Mouse (Mus musculus): ENCODE measurements around the gene Zfpm1.
A peak's percentile ranks its signal among the peaks of the same experiment; 100 is the strongest.

The Zfpm1 gene

GRCm38 (mm10) chr8:122276308-122276707 is 5.6 kb upstream of the Zfpm1 start:
- no peak for DNase-seq (ENCODE audit: low spot score)

GRCm38 (mm10) chr8:122277204-122277995 is 4.5 kb upstream of the Zfpm1 start:
- DNase-seq (ENCODE audit: low spot score), result no peak

- no peak for DNase-seq (ENCODE audit: low spot score)
These were observed 1.8 kb upstream of the Zfpm1 start for GRCm38 (mm10) chr8:122280156-122280555.

- DNase-seq (ENCODE audit: low spot score), result no peak
These were observed 1.2 kb upstream of the Zfpm1 start for GRCm38 (mm10) chr8:122280588-122281316.

GRCm38 (mm10) chr8:122281317-122282034 is 465 bp upstream of the Zfpm1 start:
- DNase-seq (ENCODE audit: low spot score), result peak; percentile 99

GRCm38 (mm10) chr8:122282501-122283355 is 787 bp downstream of the Zfpm1 start:
- DNase-seq (ENCODE audit: low spot score), result peak; percentile 56

DNA sequence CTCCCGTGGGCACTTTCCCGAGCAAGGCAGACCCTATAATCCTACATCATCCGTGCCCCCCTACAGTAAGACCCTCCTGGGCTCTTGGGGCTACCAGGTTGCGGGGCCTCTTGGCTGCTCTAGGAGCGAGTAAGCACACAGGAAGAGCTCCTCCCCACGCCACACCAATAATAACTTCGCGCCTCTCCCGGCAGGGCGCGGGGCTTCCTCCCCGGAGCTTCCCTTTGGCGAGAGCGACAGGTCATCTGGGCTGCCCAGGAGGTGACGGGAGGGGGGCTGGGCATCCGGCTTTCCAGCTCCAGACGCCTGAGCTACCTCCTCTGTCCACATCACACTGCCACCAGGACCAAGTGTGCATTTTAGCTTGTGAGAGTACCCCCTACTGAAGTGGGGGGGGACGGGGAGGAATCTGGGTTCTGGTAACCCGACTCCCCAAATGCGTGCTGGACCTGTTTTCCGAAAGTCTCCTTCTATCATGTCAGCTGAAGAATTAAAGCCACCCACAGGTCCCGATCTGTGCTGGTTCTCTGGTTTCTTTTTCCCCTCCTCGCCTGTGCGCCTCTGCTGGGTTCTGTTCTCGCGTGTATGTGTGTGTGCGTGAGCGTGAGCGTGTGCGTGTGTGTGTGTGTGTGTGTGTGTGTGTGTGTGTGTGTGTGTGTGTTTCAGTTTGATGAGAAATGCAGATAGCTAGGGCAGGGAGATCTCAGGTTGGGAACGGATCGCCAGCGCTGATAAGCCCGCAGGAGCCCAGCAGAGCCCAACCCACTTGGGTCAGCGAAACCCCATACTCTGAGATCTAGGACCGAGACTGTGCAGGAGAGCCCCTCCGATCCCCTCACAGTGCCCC is 1.6 kb downstream of the Zfpm1 start:
- no peak for DNase-seq (ENCODE audit: low spot score)

GRCm38 (mm10) chr8:122284203-122284658 is 2.3 kb downstream of the Zfpm1 start:
- DNase-seq (ENCODE audit: low spot score), result peak; percentile 40

GRCm38 (mm10) chr8:122284659-122285261 is 2.8 kb downstream of the Zfpm1 start:
- no peak for DNase-seq (ENCODE audit: low spot score)

- no peak for DNase-seq (ENCODE audit: low spot score)
These were observed 3.8 kb downstream of the Zfpm1 start for GRCm38 (mm10) chr8:122285727-122286126.

GRCm38 (mm10) chr8:122286899-122287298 is 5.0 kb downstream of the Zfpm1 start:
- no peak for DNase-seq (ENCODE audit: low spot score)

DNA sequence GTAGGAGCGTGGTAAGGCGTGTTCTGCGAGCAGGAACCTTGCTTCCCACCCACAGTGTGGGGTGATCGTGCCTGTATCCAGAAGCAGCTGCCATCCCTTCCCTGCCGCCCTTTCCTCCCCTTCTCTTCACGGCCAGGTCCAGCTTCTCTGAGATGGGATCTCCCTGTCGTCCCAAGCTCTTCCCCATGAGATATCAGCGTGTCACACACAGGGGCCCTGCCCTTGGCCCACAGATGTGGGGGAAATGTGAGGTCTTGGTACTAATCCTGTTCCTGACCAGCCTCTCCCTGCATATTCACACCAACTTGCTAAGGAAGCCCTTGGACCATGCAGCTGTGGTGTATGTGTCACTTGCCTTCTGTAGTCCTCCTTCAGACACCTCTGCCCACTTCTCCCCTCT is 5.8 kb downstream of the Zfpm1 start:
- no peak for DNase-seq (ENCODE audit: low spot score)

- DNase-seq (ENCODE audit: low spot score), result no peak
These were observed 6.4 kb downstream of the Zfpm1 start for GRCm38 (mm10) chr8:122288344-122288743.

DNA sequence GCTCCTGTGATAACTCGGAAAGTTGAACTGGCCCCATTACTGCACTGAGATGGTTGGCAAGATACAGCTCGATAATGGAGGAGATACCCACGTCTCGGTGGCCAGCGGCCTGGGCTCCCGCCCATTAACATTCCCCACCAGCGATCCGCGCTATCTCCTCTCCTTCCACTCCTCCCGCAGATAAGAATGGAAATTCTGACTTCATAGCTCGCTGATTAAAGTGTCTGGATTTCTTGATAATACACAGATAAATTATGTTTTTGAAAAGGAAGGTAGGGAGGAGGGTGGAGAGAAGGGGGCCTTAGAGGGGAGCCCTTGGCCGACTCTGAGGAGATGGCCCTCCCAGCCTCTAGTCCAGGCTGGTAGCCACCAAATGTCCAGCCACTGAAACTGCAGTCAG is 9.1 kb downstream of the Zfpm1 start:
- no peak for DNase-seq (ENCODE audit: low spot score)

GRCm38 (mm10) chr8:122291549-122291948 is 9.6 kb downstream of the Zfpm1 start:
- DNase-seq (ENCODE audit: low spot score), result no peak

- DNase-seq (ENCODE audit: low spot score), result no peak
These were observed 11.5 kb downstream of the Zfpm1 start for GRCm38 (mm10) chr8:122293484-122293883.

GRCm38 (mm10) chr8:122294273-122294683 is 12.3 kb downstream of the Zfpm1 start:
- DNase-seq (ENCODE audit: low spot score), result peak; percentile 64

DNA sequence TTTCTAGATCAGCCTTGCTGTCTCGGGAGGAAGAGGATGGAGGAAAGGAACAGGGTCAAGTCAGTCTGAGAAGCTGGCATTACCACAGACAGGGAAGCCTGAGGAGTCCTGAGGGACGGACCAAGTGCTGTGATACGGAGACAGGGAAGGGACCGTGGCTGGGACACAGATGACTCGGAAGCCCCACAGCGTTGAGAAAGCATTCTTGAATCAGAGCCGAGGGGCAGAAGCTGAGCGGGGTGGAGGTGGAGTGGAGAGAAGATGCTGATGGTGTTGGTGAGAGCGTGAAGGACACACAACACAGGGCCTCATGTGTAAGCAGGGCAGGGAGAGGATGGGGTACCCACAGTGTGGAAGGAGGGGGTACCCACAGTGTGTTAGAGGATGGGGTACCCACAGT is 13.4 kb downstream of the Zfpm1 start:
- no peak for DNase-seq (ENCODE audit: low spot score)

DNA sequence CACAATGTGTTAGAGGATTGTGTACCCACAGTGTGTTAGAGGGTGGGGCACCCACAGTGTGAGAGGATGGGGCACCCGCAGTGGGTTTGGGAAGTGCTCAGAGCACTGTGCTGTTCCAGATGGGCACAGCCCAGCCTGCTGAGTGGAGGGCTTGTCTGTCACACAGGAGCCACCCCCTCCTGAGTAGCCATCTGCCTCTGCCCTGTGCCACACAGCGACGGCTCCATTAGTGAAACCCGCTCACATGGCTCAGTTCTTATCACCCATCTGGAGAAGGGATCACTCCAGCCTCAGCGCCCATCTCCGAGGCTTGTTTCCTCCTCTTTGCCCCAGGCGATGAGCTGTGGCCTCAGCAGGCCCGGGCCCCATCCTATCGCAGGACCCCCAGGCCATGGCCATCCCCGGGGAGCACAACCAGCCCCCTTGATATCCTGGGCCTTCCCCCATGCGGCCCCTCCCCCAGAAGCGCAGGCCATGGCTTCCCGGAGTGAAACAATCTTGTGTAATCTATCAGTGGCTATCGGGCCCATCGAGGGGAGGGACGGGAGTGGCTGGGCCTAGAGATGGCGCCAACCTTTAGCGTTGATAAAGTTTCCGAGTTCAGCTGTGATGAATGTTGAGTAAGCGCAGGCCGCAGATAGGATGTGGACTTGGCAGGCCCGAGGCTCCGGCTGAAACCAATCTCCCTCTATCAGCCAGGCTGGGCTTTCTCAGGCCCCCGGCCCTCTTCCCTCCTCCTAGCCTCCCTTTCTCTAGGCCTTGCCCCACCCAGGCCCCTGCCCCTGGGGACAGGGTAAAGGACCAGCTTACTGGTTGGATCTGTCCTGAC is 14.4 kb downstream of the Zfpm1 start:
- DNase-seq (ENCODE audit: low spot score), result no peak
